Mouse (Mus musculus): Measurements from ENCODE around the gene Nucb2. TPM values are rescaled to one million over a fixed set of nuclear protein-coding genes. Genes with fewer than 3 reads are reported as not detected.

Gene Nucb2
- polyA plus RNA-seq, 1 experiment from 2014 or later: 27.4 TPM

DNA sequence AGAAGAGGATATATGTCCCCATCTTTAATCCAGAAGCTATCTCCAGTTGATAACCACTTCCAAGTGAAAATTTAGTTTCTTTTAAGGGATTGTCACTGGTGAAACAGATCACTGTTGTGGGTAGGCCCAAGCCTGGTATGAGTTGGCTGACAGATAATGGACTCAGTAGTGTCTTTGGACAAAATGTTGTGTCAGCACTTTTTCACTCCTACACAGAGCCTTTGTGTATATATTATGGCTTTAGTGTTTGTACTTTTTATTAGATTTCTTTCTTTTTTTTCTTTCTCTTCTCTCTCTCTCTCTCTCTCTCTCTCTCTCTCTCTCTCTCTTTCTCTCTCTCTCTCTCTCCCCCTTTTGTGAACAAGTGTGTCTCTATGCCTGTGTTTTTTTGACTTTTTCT is 52.7 kb downstream of the Nucb2 start:
- no peaks in the 10 kb centered on the region for H3K27me3 ChIP-seq (ENCODE audit: control insufficient read depth, insufficient read depth, low read depth, low read length)
- no peak for ATAC-seq
- H3K4me1 ChIP-seq (ENCODE audit: control insufficient read depth, insufficient read depth, low read length): no peaks in the 10 kb centered on the region
- H3K4me3 ChIP-seq (ENCODE audit: low read depth, low read length): no peak overlapping the region
- no peaks in the 10 kb centered on the region for H3K9me3 ChIP-seq (replicated peaks; ENCODE audit: control insufficient read depth, low read length, poor library complexity, severe bottlenecking)
- no peak overlapping the region for H3K27ac ChIP-seq (ENCODE audit: low read length)
- no peak overlapping the region for H3K9ac ChIP-seq (ENCODE audit: low read depth, low read length)
- no peaks in the 10 kb centered on the region for H3K36me3 ChIP-seq (ENCODE audit: control insufficient read depth, insufficient read depth, low read length)
- H3K4me2 ChIP-seq (ENCODE audit: low read length): no peak overlapping the region

DNA sequence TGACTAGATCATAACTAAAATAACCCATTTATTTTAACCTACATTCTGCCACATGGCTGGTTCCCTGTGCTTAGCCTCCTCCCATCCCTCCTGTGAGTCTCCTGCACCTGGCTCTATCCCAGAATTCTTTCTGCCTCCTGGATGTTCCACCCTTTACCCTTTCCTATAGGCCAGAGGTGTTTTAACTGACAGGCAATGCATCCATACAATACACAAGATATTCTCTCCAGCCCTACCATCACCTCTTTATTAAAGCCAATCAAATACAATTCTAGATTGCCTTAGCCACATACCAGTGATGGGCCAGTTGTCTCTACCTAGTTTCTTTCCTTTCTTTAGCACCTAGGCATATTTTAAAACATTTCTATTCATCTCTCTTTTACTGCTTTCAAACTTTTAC is 70.4 kb downstream of the Nucb2 start:
- no peak overlapping the region for H3K9ac ChIP-seq (ENCODE audit: low read depth, low read length)
- no peaks in the 10 kb centered on the region for H3K36me3 ChIP-seq (ENCODE audit: control insufficient read depth, insufficient read depth, low read length)
- ATAC-seq: no peak
- no peak overlapping the region for H3K4me2 ChIP-seq (ENCODE audit: low read length)
- no peaks in the 10 kb centered on the region for H3K4me1 ChIP-seq (ENCODE audit: control insufficient read depth, insufficient read depth, low read length)
- H3K27ac ChIP-seq (ENCODE audit: low read length): no peak overlapping the region
- no peaks in the 10 kb centered on the region for H3K9me3 ChIP-seq (replicated peaks; ENCODE audit: control insufficient read depth, low read length, poor library complexity, severe bottlenecking)
- H3K27me3 ChIP-seq (ENCODE audit: control insufficient read depth, insufficient read depth, low read depth, low read length): no peaks in the 10 kb centered on the region
- H3K4me3 ChIP-seq (ENCODE audit: low read depth, low read length): no peak overlapping the region

Other genes starting within 250 kb of the Nucb2 start
- 10.1 and 12.8 TPM in 2 replicates for gene Plekha7, start 196.0 kb upstream of the Nucb2 start, polyA plus RNA-seq (2015; fragmentation: Nextera tagmentation; extraction: Ambion mirVana)
- gene Rps13, start 170.2 kb upstream of the Nucb2 start, polyA plus RNA-seq (2015; fragmentation: Nextera tagmentation; extraction: Ambion mirVana): 426 and 439 TPM in 2 replicates
- 14.0 and 16.0 TPM in 2 replicates for gene Pik3c2a, start 60.9 kb upstream of the Nucb2 start, polyA plus RNA-seq (2015; fragmentation: Nextera tagmentation; extraction: Ambion mirVana)